ENCODE assay signal across 8 mouse cellular contexts in genomic region chr6:99521641-99522358, GRCm38 (mm10). TPM values are rescaled to one million over a fixed set of nuclear protein-coding genes. Genes with fewer than 3 reads are reported as not detected.
A peak's percentile ranks its signal among the peaks of the same experiment; 100 is the strongest.
DNase-seq lines count a peak whose midpoint lies in the region; ATAC-seq and TF ChIP-seq lines count a peak whose summit lies in the region.

No protein-coding gene starts in this region.

- DNase-seq in 3134 (ENCODE audit: extremely low read depth, insufficient read length, low spot score), result peak; percentile 77
- DNase-seq in adrenal gland, adult 18-20 months (ENCODE audit: low spot score in 2 of 2), result peak; percentile 54 to 57
- DNase-seq in embryo, embryonic 9.5 days (ENCODE audit: extremely low spot score), result peak; percentile 71
- DNase-seq in heart, adult 11 months, result peak; percentile 95
- DNase-seq in midbrain, embryonic 14.5 days, result peak; percentile 65
- peak; percentile 25 for DNase-seq in spleen, adult 12 weeks (ENCODE audit: low spot score)

- peak; percentile 29 for ATAC-seq in intestine, postnatal 0 days
- 0 out of 2 replicates have a peak, but pooled peaks have one; percentile 13 for ATAC-seq in limb, embryonic 15.5 days (ENCODE audit: insufficient number of reproducible peaks, low FRiP score, low TSS enrichment, low read depth)
- ATAC-seq in midbrain, embryonic 14.5 days (ENCODE audit: low FRiP score, low TSS enrichment), result peak; percentile 26

- under 1% methylated on average over 63 of the region's 64 CpGs for WGBS in intestine, postnatal 0 days
- WGBS in limb, embryonic 15.5 days, result under 1% methylated on average over 64 of the region's 64 CpGs
- WGBS in midbrain, embryonic 14.5 days, result under 1% methylated on average over 64 of the region's 64 CpGs

- peak overlapping the region; percentile 92 for H3K4me2 ChIP-seq in intestine, postnatal 0 days (replicated peaks; ENCODE audit: low read depth)
- peak overlapping the region; percentile 84 for H3K4me2 ChIP-seq in limb, embryonic 15.5 days
- peak overlapping the region; percentile 100 for H3K4me2 ChIP-seq in midbrain, embryonic 14.5 days (ENCODE audit: low read length)

- H3K27ac ChIP-seq in intestine, postnatal 0 days (ENCODE audit: low read depth, low read length), result peak overlapping the region; percentile 90
- H3K27ac ChIP-seq in limb, embryonic 15.5 days, result peak overlapping the region; percentile 98
- peak overlapping the region; percentile 82 for H3K27ac ChIP-seq in midbrain, embryonic 14.5 days (replicated peaks; ENCODE audit: low read depth, low read length)

- H3K4me1 ChIP-seq in intestine, postnatal 0 days (replicated peaks; ENCODE audit: control insufficient read depth, insufficient read depth, low read length), result 0 out of 2 replicates have a peak, but pooled peaks cover 2% of the 10 kb centered on the region
- peaks cover 16% of the 10 kb centered on the region; the same call in 1 of the 2 replicates for H3K4me1 ChIP-seq in limb, embryonic 15.5 days
- 0 out of 2 replicates have a peak, but pooled peaks cover 4% of the 10 kb centered on the region for H3K4me1 ChIP-seq in midbrain, embryonic 14.5 days (ENCODE audit: control insufficient read depth, insufficient read depth, low read length)

- peak overlapping the region; percentile 92 for H3K4me3 ChIP-seq in intestine, postnatal 0 days (ENCODE audit: low read depth, low read length)
- H3K4me3 ChIP-seq in limb, embryonic 15.5 days, result peak overlapping the region; percentile 77
- peak overlapping the region; percentile 68 for H3K4me3 ChIP-seq in midbrain, embryonic 14.5 days (replicated peaks; ENCODE audit: low read depth, low read length)

- H3K36me3 ChIP-seq in intestine, postnatal 0 days (ENCODE audit: control insufficient read depth, insufficient read depth), result no peaks in the 10 kb centered on the region
- peaks cover 6% of the 10 kb centered on the region; the same call in 1 of the 2 replicates for H3K36me3 ChIP-seq in limb, embryonic 15.5 days
- no peaks in the 10 kb centered on the region for H3K36me3 ChIP-seq in midbrain, embryonic 14.5 days (ENCODE audit: control insufficient read depth, insufficient read depth, low read length)

- H3K9me3 ChIP-seq in intestine, postnatal 0 days (ENCODE audit: control insufficient read depth), result no peaks in the 10 kb centered on the region
- H3K9me3 ChIP-seq in limb, embryonic 15.5 days, result no peaks in the 10 kb centered on the region
- H3K9me3 ChIP-seq in midbrain, embryonic 14.5 days (ENCODE audit: control insufficient read depth, low read length), result no peaks in the 10 kb centered on the region

- no peaks in the 10 kb centered on the region for H3K27me3 ChIP-seq in intestine, postnatal 0 days (replicated peaks; ENCODE audit: control insufficient read depth, insufficient read depth, low read length)
- no peaks in the 10 kb centered on the region for H3K27me3 ChIP-seq in limb, embryonic 15.5 days
- H3K27me3 ChIP-seq in midbrain, embryonic 14.5 days (ENCODE audit: control insufficient read depth, insufficient read depth, low read length), result no peaks in the 10 kb centered on the region

- no peak for TF ChIP-seq CTCF in intestine, postnatal 0 days (IDR thresholded peaks at IDR 0.05; ENCODE audit: low read depth)

- H3K9ac ChIP-seq in intestine, postnatal 0 days (ENCODE audit: low read depth, low read length), result peak overlapping the region; percentile 66
- peak overlapping the region; percentile 83 for H3K9ac ChIP-seq in limb, embryonic 15.5 days
- peak overlapping the region; percentile 93 for H3K9ac ChIP-seq in midbrain, embryonic 14.5 days (replicated peaks; ENCODE audit: low read length)

RNA-seq across cellular contexts. Expression of gene Foxp1, which starts 0.7 kb away (rescaled TPM):
- 10 to 100 TPM; 35.8 to 46.8 TPM for total RNA-seq in adrenal gland, adult 18-20 months (2021)
- polyA plus RNA-seq in intestine, postnatal 0 days (2015; fragmentation: Nextera tagmentation; extraction: Ambion mirVana), result 45.3 and 57.0 TPM in 2 replicates
- 119 and 142 TPM in 2 replicates for polyA plus RNA-seq in limb, embryonic 15.5 days (2015; fragmentation: Nextera tagmentation; extraction: Ambion mirVana)
- polyA plus RNA-seq in midbrain, embryonic 14.5 days (2014; fragmentation: Nextera tagmentation; extraction: Ambion mirVana), result 77.5 and 89.2 TPM in 2 replicates

Comparison
In these comparisons a context has a peak if more than half of its experiments do, and no peak if none do; other contexts are left out.
1. Peak in every context shown above with its lines: DNase-seq, ATAC-seq, H3K4me3 ChIP-seq and H3K27ac ChIP-seq.
2. DNase-seq: peak in every context shown above with its lines; median percentile 95 in heart, adult 11 months; 77 in 3134; 71 in embryo, embryonic 9.5 days; 65 in midbrain, embryonic 14.5 days; 56 in adrenal gland, adult 18-20 months; 25 in spleen, adult 12 weeks.